Mouse (Mus musculus) erythroblast, embryonic 14.5 days (primary cell): ENCODE measurements around the gene Pfdn4. TPM values are rescaled to one million over a fixed set of nuclear protein-coding genes. Genes with fewer than 3 reads are reported as not detected.

Experiments
- H3K27me3 ChIP-seq: 2 replicates; pipeline ENCODE4 v1.6.1; 2012; ENCODE audit warnings: inconsistent platforms; ENCODE audit not compliant: control insufficient read depth
- H3K36me3 ChIP-seq: 2 replicates; pipeline ENCODE4 v1.6.1; 2012; ENCODE audit warnings: mild to moderate bottlenecking, inconsistent platforms; ENCODE audit not compliant: control insufficient read depth
- H3K4me1 ChIP-seq: 2 replicates; pipeline ENCODE4 v1.6.1; 2012; ENCODE audit warnings: inconsistent platforms; ENCODE audit not compliant: control insufficient read depth
- H3K4me3 ChIP-seq: replicated peaks from 2 replicates; pipeline ENCODE3; 2012; ENCODE audit warnings: moderate library complexity, mild to moderate bottlenecking, inconsistent platforms
- H3K9me3 ChIP-seq: 2 replicates; pipeline ENCODE4 v1.6.1; 2012; ENCODE audit warnings: low read length, inconsistent platforms, mixed read lengths; ENCODE audit not compliant: control insufficient read depth
- GATA1 ChIP-seq: IDR thresholded peaks from 2 replicates; pipeline ENCODE4 v1.6.1; 2012; ENCODE audit warnings: low read length, inconsistent platforms, mixed read lengths
- TAL1 ChIP-seq: IDR thresholded peaks from 3 replicates; pipeline ENCODE4 v1.6.1; 2012; ENCODE audit warnings: low read length, inconsistent platforms, mixed read lengths
- polyA plus RNA-seq: library from polyadenylated mRNA; stranded (reverse); fragments of >175 nt; gene quantifications from 2 replicates; pipeline ENCODE4 v1.2.3, GENCODE M21; 2012

Pfdn4 gene
- polyA plus RNA-seq, 1 experiment, result 0.61 TPM

GRCm38 (mm10) chr2:170535841-170536240 is 39.6 kb downstream of the Pfdn4 start:
- no peaks in the 10 kb centered on the region; the same call in 1 of the 2 replicates for H3K9me3 ChIP-seq
- no peaks in the 10 kb centered on the region for H3K27me3 ChIP-seq
- TF ChIP-seq TAL1 (no peak), GATA1 (no peak)
- no peaks in the 10 kb centered on the region for H3K36me3 ChIP-seq
- no peaks in the 10 kb centered on the region for H3K4me1 ChIP-seq
- H3K4me3 ChIP-seq, result no peak overlapping the region

DNA sequence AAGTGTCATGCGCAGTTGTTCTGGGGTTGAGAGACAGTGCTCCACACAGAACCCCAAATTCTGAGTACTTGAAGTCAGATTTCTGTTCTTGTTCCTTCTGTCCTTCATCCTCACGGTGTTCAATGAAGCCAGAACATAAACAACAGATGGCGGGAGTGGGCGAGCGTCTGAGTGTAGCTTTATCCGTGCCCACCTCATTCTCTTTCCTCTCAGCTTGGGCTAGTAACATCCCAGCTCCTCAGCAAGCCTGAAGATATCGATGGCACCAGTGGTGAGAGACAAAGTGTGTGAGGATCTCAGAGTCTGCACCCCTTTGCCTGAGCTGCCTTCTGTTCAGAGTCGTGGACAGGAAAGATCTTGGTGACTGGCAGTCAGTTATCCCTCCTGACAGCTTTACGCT is 43.0 kb downstream of the Pfdn4 start:
- H3K4me1 ChIP-seq, result no peaks in the 10 kb centered on the region
- peaks cover 9% of the 10 kb centered on the region for H3K9me3 ChIP-seq
- no peak overlapping the region for H3K4me3 ChIP-seq
- no peaks in the 10 kb centered on the region for H3K27me3 ChIP-seq
- no peak for TF ChIP-seq TAL1
- no peak for TF ChIP-seq GATA1
- H3K36me3 ChIP-seq, result no peaks in the 10 kb centered on the region

- no peaks in the 10 kb centered on the region for H3K36me3 ChIP-seq
- peaks cover 9% of the 10 kb centered on the region for H3K9me3 ChIP-seq
- H3K4me1 ChIP-seq, result no peaks in the 10 kb centered on the region
- TF ChIP-seq GATA1 (no peak), TAL1 (no peak)
- no peaks in the 10 kb centered on the region for H3K27me3 ChIP-seq
- no peak overlapping the region for H3K4me3 ChIP-seq
These were observed 47.4 kb downstream of the Pfdn4 start for GRCm38 (mm10) chr2:170543625-170544024.

DNA sequence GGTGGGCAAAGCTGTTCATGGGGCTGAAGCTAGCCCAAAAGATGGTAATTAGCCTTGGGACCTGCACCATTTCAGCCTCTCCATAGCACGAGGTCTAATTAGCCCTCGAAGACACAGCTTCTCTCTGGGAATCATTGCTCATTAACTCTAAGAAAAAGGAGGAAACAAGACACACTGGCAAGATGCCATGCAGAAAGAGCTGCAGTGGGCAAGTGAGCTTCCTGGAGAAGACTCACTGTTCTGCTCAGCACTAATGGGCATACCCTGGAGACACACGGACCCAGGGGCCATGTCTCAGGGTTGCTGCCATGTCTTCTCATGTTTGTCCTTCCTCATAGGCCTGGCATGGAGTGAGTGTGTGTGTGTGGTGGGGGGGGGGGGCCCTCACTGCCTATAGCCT is 47.9 kb downstream of the Pfdn4 start:
- peaks cover 9% of the 10 kb centered on the region for H3K9me3 ChIP-seq

DNA sequence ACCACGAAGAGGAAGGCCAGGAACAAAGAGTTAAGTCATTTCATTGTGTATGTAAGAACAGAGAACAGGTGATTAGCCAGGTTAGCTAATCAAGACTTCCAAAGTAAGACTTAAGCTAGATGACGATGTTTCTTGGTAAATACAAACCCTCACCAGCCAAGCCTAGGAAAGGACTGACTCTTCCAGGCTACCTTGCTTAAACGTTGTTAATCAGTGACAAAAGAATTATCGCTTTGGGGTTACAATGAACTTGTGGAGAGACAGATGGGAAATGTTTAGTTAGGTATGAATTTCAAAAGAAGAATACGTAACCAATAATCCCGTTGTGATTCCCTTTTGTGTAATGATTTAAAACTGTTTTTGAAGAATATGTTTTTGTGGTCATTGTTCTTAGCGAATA is 48.7 kb downstream of the Pfdn4 start:
- H3K36me3 ChIP-seq, result no peaks in the 10 kb centered on the region
- peaks cover 9% of the 10 kb centered on the region for H3K9me3 ChIP-seq
- no peaks in the 10 kb centered on the region for H3K27me3 ChIP-seq
- no peaks in the 10 kb centered on the region for H3K4me1 ChIP-seq
- TF ChIP-seq TAL1, result no peak
- TF ChIP-seq GATA1, result no peak
- H3K4me3 ChIP-seq, result no peak overlapping the region

More for the DNA sequence above, 47.9 kb downstream of the Pfdn4 start:
- Histone ChIP-seq H3K27me3 (no peaks in the 10 kb centered on the region), H3K4me3 (no peak overlapping the region), H3K4me1 (no peaks in the 10 kb centered on the region), H3K36me3 (no peaks in the 10 kb centered on the region)
- TF ChIP-seq GATA1 (no peak), TAL1 (no peak)

DNA sequence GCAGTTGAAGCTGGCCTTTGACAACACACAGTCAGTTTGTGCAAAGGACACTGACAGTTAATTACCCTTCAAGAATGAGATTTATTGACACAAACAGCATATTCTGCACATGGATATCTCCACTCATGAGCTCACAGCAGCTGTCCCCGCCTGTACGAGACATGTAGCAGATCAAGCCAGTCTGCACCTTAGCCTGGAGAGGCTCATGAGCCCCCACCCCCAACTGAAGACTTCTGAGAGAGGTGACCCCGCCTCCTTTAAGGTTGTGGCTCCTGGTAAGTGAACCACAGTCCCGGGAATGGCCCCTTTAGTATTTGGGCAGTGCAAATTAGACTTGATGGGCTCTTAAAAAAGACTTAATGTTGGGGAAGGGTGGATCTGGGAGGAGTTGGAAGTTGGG is 49.5 kb downstream of the Pfdn4 start:
- Histone ChIP-seq H3K27me3 (no peaks in the 10 kb centered on the region), H3K36me3 (no peaks in the 10 kb centered on the region), H3K9me3 (peaks cover 9% of the 10 kb centered on the region), H3K4me1 (no peaks in the 10 kb centered on the region), H3K4me3 (no peak overlapping the region)
- TF ChIP-seq GATA1 (no peak), TAL1 (no peak)

- Histone ChIP-seq H3K27me3 (no peaks in the 10 kb centered on the region), H3K9me3 (peaks cover 6% of the 10 kb centered on the region), H3K4me1 (no peaks in the 10 kb centered on the region), H3K4me3 (no peak overlapping the region), H3K36me3 (no peaks in the 10 kb centered on the region)
- TF ChIP-seq GATA1, result no peak
These were observed 51.3 kb downstream of the Pfdn4 start for GRCm38 (mm10) chr2:170547526-170547925.

DNA sequence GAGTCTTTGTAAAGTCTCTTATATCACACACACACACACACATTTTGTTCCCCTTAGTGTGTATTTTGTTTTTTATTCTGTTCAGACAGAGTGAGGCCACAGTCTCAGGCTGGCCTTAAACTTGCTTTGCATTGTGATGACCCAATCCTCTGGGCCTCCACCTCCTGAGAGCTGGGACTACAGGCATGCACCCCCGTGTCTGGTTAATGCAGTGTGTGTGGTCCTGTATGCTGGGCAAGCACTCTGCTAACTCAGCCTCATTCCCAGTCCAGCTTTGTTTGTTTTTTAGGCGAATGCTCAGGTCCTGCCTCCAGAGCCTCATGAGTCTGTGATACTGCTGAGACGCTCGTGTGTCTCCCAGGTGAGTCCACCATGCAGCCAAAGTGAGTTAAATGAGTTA is 51.8 kb downstream of the Pfdn4 start:
- TF ChIP-seq GATA1 (no peak), TAL1 (no peak)
- Histone ChIP-seq H3K9me3 (peaks cover 2% of the 10 kb centered on the region; the same call in 1 of the 2 replicates), H3K4me1 (no peaks in the 10 kb centered on the region), H3K36me3 (no peaks in the 10 kb centered on the region), H3K27me3 (no peaks in the 10 kb centered on the region), H3K4me3 (no peak overlapping the region)

DNA sequence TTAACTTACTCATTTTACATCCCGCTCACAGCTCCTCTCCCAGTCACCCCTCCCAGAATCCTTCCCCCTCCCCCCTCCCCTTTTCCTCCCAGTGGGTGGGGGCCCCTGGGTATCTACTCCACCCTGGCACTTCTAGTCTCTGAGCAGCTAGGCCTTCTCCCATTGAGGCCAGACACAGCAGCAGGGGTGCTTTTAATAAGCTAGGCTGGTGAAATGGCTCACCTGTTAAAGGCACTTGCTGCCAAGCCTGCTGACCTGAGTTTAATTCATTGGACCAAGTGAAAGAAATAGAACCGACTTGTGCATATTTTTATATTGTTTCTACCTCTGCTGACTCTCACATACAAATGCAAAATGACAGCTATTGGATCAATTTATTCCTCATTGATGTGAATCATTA is 52.9 kb downstream of the Pfdn4 start:
- no peaks in the 10 kb centered on the region for H3K27me3 ChIP-seq
- TF ChIP-seq TAL1 (no peak), GATA1 (no peak)
- H3K4me3 ChIP-seq, result no peak overlapping the region
- H3K4me1 ChIP-seq, result no peaks in the 10 kb centered on the region
- H3K9me3 ChIP-seq, result no peaks in the 10 kb centered on the region
- H3K36me3 ChIP-seq, result no peaks in the 10 kb centered on the region

GRCm38 (mm10) chr2:170550240-170550639 is 54.0 kb downstream of the Pfdn4 start:
- no peaks in the 10 kb centered on the region for H3K4me1 ChIP-seq
- no peaks in the 10 kb centered on the region for H3K27me3 ChIP-seq
- no peak for TF ChIP-seq TAL1
- no peaks in the 10 kb centered on the region for H3K36me3 ChIP-seq
- no peaks in the 10 kb centered on the region for H3K9me3 ChIP-seq
- H3K4me3 ChIP-seq, result no peak overlapping the region
